Mouse (Mus musculus) ES-CJ7 (cell line): ENCODE results near the gene Mei4.
A peak's percentile ranks its signal among the peaks of the same experiment; 100 is the strongest.

ENCODE experiments used
- DNase-seq: peaks from one replicate; pipeline ENCODE4 v3.0.0; 2011; ENCODE audit warnings: low read depth, low spot score

Mei4 gene

GRCm38 (mm10) chr9:81863181-81863887, at the start of gene Mei4:
Gene Mei4 (plus strand): TSS chr9:81863670.
- DNase-seq: peak; percentile 95

GRCm38 (mm10) chr9:81819715-81820373, 43.6 kb upstream of the Mei4 start:
- no peak for DNase-seq

DNA sequence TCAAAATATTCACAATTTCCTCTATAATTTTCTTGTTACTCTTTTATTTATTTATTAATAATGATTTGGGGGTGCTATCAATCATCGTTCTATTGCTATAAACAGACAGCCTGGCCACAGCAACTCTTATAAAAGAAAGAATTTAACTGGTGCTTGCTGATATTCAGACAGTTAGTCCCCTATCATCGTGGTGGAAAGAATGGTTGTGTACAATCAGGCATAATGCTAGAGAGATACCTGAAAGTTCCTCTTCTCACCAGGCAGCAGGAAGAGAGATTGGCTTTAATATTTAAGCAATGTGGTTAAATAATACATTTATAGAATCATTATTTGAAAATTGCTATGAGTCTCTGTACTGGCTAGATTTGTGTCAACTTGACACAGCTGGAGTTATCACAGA, 35.9 kb upstream of the Mei4 start:
- no peak for DNase-seq

DNA sequence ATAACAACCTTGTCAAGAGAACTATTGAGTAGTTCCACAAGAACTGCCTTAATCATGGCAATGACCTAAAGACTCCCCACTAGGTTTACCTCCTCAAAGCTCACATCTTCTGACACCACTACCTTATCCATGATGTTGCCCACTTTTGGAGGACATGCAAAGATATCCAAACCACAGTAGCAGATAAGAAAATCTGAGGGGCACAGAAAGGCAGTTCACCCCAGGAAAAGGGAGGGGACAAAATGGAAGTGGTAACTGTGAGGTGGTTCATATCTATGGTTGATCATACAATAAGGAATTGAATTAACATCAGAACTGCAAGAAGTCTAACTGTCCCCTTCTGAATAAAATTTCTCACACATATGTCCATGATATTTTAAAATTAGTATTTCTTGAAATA, 29.4 kb upstream of the Mei4 start:
- no peak for DNase-seq

- DNase-seq: peak; percentile 78
These were observed 4.6 kb upstream of the Mei4 start for GRCm38 (mm10) chr9:81858861-81859260.

DNA sequence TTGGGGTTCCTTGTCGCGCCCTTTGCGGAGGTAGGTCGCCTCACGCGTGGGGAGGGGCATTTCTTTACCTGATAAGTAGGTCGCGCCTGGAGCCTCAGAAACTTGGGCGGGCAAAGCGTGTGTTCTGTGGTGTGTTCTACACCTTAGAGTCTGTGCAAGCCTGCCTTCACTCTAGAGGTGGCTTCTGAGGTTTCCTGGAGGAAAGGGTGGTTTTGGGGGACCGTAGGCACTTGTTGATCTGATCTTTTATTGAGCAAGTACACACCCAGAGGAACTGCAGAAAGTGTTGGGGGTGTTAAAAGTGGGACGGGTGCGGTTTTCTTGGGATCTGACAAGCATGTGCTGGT, 391 bp downstream of the Mei4 start:
- no peak for DNase-seq

DNA sequence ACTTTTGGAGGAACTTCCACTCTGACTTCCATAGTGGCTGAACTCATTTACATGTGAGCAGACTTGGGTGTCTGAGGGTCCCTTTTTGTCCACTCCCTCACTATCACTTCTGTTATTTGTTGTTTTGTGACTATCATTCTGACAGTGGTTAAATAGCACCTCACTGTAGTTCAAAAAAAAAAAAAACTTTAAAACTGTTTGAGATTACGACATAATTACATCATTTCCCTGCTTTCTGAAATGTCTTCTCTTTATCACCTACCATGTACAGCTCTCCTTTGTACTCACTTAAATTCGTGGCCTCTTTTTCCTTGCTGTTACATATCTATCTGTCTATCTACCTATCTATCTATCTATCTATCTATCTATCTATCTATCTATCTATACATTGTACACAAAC, 2.6 kb downstream of the Mei4 start:
- no peak for DNase-seq

DNA sequence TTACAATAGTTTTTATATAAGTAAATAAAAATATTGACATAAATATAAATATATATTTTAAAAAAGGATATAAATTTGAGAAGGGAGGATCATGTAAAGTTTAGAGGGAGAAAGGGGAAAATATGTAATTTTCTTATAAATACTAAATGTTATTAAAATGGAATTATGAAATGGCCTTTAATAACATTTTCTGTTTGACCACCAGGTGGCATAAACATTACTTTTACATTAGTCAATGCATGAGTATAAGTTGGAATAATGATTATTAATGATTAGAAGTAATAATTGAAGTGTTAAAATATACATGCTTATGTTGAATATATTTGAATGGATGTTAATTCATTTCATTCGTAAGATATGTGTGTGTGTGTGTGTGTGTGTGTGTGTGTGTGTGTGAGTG, 58.0 kb downstream of the Mei4 start:
- DNase-seq: no peak

- DNase-seq: no peak
These were observed 61.3 kb downstream of the Mei4 start for GRCm38 (mm10) chr9:81924744-81925143.

DNA sequence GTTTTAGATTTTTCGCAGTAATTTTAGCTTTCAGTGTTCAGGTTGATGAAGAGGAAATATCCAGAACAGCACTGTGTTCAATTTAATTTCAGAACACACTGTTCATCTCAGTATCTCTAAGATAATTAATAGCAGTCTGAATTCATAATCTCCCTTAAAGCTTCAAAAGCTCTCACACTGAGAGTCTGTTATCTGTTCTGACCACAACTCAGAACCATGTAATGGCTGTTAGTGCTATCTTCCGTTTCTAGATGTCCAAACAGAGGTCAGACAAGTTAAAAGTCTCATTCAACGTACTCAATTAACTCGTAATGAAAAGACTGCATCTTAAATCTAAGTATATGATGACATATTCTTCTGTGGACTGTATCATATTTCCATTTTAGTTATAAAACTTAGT, 77.1 kb downstream of the Mei4 start:
- no peak for DNase-seq

- DNase-seq: no peak
These were observed 82.2 kb downstream of the Mei4 start for GRCm38 (mm10) chr9:81945624-81946023.

- no peak for DNase-seq
These were observed 93.4 kb downstream of the Mei4 start for GRCm38 (mm10) chr9:81956858-81957257.

GRCm38 (mm10) chr9:81957842-81958241, 94.4 kb downstream of the Mei4 start:
- no peak for DNase-seq

GRCm38 (mm10) chr9:81966765-81967164, 103.3 kb downstream of the Mei4 start:
- no peak for DNase-seq

GRCm38 (mm10) chr9:81968935-81969334, 105.5 kb downstream of the Mei4 start:
- peak; percentile 60 for DNase-seq

DNA sequence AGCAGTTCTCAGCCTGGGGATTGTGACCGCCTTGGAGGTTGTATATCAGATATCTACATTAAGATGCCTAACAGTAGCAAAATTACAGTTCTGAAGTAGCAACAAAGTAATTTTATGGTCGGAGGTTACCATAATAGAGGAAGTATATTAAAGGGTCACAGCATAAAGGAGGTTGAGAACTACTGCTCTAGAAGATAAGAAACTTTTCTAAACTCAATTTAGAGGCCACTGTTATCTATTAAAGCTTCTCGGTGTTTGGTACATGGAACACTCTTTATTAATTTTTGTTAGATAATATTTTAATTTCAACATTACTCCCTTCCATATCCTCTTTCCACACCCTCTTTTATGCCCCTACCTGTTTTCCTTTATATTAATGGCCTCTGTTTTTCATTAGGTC, 119.0 kb downstream of the Mei4 start:
- no peak for DNase-seq

- DNase-seq: no peak
These were observed 149.5 kb downstream of the Mei4 start for GRCm38 (mm10) chr9:82012991-82013390.

DNA sequence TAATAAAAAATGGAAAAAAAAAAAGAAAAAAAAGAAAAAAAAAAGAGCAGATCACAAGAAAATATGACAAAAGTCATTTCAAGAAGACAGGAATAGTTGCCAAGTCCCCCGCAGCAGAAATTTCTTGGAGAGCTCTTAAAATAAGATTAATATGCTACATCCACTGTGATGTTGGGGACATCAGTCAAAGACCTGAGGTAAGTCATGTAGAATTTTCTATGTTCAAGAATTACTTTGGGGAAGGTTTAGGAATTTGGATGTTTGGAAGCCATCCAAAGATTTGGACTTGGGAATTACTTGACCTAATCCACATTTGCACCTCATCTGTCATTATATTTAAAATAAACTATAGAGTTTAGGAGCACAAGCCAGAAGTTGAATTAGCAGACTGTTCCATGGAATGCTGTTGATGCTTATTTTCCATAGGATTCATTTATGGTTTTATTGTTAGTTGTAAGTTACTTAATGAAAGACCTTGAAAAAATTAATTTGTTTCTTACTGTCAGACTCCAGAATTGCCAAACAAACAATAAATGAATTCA, 179.1 kb downstream of the Mei4 start:
- no peak for DNase-seq

DNA sequence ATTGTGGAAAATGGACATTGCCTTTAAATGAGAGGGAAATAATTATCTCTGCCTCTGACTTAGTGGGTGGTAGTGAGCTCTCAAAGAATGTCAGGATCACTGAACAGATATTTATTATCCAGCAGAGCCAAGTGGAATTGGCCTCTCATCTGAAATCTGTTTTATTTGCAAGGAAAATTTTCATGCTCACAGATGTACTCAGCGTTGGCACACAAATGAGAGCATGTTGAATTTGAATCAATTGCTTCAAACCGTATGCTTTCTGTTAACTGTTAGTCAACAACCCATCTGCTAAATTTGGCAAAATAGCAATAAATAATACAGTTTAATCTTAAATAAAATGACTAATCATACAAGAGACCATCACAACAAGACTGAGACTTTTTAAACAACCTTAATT, 181.0 kb downstream of the Mei4 start:
- no peak for DNase-seq

DNA sequence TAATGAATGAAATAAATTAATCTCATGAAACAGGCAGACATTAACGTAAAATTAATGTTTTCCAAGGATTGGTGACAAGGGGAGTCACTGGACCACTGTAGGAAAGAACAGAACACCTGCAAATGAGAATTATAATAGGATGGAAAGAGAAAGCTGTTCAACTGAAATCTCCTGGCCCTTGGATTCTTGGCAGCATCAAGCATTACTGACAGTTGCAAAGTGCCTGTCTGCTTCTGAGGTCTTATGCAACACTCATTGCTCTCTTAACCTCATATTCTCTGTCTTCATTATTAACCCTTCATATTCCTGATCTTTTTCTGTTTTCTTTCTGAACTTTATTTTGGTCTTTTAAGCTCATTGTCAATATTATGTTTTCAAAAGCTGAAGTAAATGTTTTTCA, 210.4 kb downstream of the Mei4 start:
- DNase-seq: no peak

- DNase-seq: no peak
These were observed 211.8 kb downstream of the Mei4 start for GRCm38 (mm10) chr9:82075270-82075669.

DNA sequence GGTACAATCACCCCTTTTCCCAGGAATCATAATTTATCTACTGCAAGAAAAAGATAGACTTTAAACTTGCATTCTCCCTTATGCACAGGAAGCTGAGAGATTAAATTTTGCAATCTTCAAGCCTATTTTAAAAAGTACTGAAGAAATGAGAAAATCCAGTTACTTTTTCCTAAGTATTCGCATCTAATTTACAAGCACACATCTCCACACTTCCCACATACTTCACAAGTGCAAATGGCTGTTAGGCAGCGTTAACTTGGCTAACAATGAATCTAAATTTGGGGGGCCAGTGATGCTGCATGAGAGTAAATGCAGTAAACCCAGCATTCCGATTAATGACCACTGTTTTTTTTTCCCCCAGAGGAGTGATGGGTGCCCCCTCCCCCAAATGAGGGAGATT, 232.9 kb downstream of the Mei4 start:
- DNase-seq: no peak

DNA sequence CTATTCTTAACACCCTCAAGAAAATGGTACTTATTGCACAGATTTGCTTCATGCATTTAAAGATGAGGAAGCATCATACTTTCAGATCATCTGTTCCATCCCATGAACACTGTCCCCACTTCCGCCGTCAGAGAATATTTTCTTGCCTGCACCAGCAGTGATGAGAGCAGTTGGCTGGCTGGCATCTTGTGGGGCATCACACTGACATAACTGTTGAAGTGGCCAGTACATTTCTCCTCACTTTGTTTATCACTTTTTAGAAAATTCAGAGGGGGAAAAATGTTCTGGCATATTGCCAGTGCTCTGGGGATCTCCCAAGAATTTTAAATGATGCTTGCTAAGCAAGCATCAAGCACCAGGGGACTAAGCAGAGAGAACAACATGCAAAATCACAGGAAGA, 251.4 kb downstream of the Mei4 start:
- DNase-seq: no peak
